ENCODE assay signal across 7 mouse cellular contexts in the genomic region with DNA sequence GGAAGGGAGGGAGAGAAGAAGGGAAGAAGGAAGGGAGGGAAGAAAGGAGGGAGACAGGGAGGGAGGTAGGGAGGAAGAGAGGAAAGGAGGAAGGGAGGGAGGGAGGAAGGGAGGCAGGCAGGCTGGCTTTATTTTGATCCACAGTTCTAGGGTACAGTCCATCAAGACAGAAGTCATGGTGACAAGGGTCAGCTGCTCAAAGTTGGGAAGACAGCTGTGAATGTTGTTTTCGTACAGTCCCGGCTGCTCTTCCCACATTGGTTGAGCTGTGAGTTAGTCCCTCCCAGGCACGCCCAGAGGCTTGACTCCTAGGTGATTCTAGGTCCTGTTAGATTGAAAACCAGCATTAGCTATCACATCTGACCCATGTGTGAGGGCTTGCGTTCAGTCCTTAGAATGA. TPM values are rescaled to one million over a fixed set of nuclear protein-coding genes. Genes with fewer than 3 reads are reported as not detected.
DNase-seq lines count a peak whose midpoint lies in the region; TF ChIP-seq lines count a peak whose summit lies in the region.
"Not testable (repeated sequence)": the region's sequence is repeated elsewhere in the genome, so short reads cannot be mapped to it uniquely, and the experiment has no call there.

No protein-coding gene starts in this region.

- not testable (repeated sequence) for TF ChIP-seq RAD21 in MEL (IDR thresholded peaks at IDR 0.05; ENCODE audit: low read depth, low read length)

- intact Hi-C loops in heart, postnatal 25 days (cut with DNase I) = not testable (repeated sequence)

- peaks cover 31% of the 10 kb centered on the region for H3K79me2 ChIP-seq in MEL (ENCODE audit: control insufficient read depth, insufficient read depth, low read length, poor library complexity)

- not testable (repeated sequence) for H3K27me3 ChIP-seq in MEL (ENCODE audit: control insufficient read depth in 1 of 2, insufficient read depth in 2 of 2, low read length in 2 of 2); kidney, adult 2 months (replicated peaks; ENCODE audit: control insufficient read depth, insufficient read depth, low read length)

- not testable (repeated sequence) for TF ChIP-seq CTCF in MEL (IDR thresholded peaks at IDR 0.05 in 2 of 3, conservative IDR thresholded peaks at IDR 0.05 in 1 of 3; ENCODE audit: control insufficient read depth in 1 of 3, insufficient read depth in 1 of 3, low read depth in 2 of 3, low read length in 3 of 3, poor library complexity in 1 of 3, severe bottlenecking in 1 of 3); kidney, adult 2 months (conservative IDR thresholded peaks at IDR 0.05; ENCODE audit: insufficient read depth, insufficient read length, low read depth, low read length)

- TF ChIP-seq POLR2A in MEL (IDR thresholded peaks at IDR 0.05; ENCODE audit: control insufficient read depth in 1 of 2, insufficient read depth in 1 of 2, low read depth in 1 of 2, low read length in 2 of 2, poor library complexity in 1 of 2); kidney, adult 2 months (IDR thresholded peaks at IDR 0.05; ENCODE audit: low read depth, low read length): not testable (repeated sequence)

- H3K36me3 ChIP-seq in MEL (ENCODE audit: control insufficient read depth in 1 of 2, insufficient read depth in 2 of 2, low read length in 2 of 2) = peaks cover 0 to 19% of the 10 kb centered on the region in 2 experiments; a peak in 3 of 4 replicates
- H3K36me3 ChIP-seq in kidney, adult 2 months (ENCODE audit: control insufficient read depth, insufficient read depth, low read length) = not testable (repeated sequence)

- WGBS in kidney, adult 2 months = 89% methylated on average over 4 of the region's 4 CpGs

- not testable (repeated sequence) for H3K27ac ChIP-seq in MEL (ENCODE audit: control insufficient read depth, low read depth, low read length); kidney, adult 2 months (ENCODE audit: insufficient read depth, low read depth, low read length)
- peak overlapping the region; percentile 87 for H3K27ac ChIP-seq in brown adipose tissue, adult 24 weeks (replicated peaks; ENCODE audit: low read depth, low read length)

- DNase-seq in MEL (ENCODE audit: low read depth, low spot score) (peak; percentile 42), adipocyte (ENCODE audit: low spot score) (peak; percentile 85)
- peak; percentile 94 for DNase-seq in heart, adult 11 months
- peak; percentile 9 for DNase-seq in heart, postnatal 25 days (ENCODE audit: low spot score)
- DNase-seq in kidney, adult 2 months = peak; percentile 17
- peak; percentile 16 for DNase-seq in lung, postnatal 36 days

- H3K9ac ChIP-seq in MEL (ENCODE audit: control insufficient read depth, low read depth, low read length, poor library complexity, severe bottlenecking) = peak overlapping the region; percentile 41; the same call in 1 of the 2 replicates

- not testable (repeated sequence) for TF ChIP-seq EP300 in MEL (IDR thresholded peaks at IDR 0.05; ENCODE audit: low read depth in 1 of 2, low read length in 2 of 2)

- H3K4me1 ChIP-seq in MEL (ENCODE audit: control insufficient read depth in 1 of 2, insufficient read depth in 2 of 2, low read length in 2 of 2) = peaks cover 7 to 14% of the 10 kb centered on the region in 2 experiments; a peak in 3 of 4 replicates
- H3K4me1 ChIP-seq in brown adipose tissue, adult 24 weeks (ENCODE audit: control insufficient read depth, insufficient read depth, insufficient read length, low read length) = peaks cover 15% of the 10 kb centered on the region
- peaks cover 12% of the 10 kb centered on the region for H3K4me1 ChIP-seq in kidney, adult 2 months (ENCODE audit: control insufficient read depth, insufficient read depth, low read length)

- peak overlapping the region; percentile 52 to 65 for H3K4me3 ChIP-seq in MEL (ENCODE audit: control insufficient read depth in 1 of 2, insufficient read depth in 1 of 2, low read depth in 2 of 2, low read length in 2 of 2)
- H3K4me3 ChIP-seq in brown adipose tissue, adult 24 weeks (ENCODE audit: insufficient read depth, low read depth, low read length) = 0 out of 2 replicates have a peak overlapping the region, but pooled peaks have one; percentile 30
- not testable (repeated sequence) for H3K4me3 ChIP-seq in kidney, adult 2 months (ENCODE audit: insufficient read depth, low read depth, low read length)

- H3K9me3 ChIP-seq in MEL (replicated peaks; ENCODE audit: insufficient read depth, low read length) = not testable (repeated sequence)

RNA-seq across cellular contexts. Expression of a gene that starts 25.8 kb away (rescaled TPM):
- 8.6 and 9.5 TPM in 2 replicates for total RNA-seq in MEL (2012; rRNA removed)
- 10 to 100 TPM in 1 of 2 experiments, not detected in 1; 17.0 TPM for polyA plus RNA-seq in MEL (2012; ENCODE audit: insufficient read depth in 1 of 2, insufficient read length in 2 of 2, low read depth in 1 of 2, low replicate concordance in 2 of 2, missing spikeins in 1 of 2)
- 10.2 and 13.6 TPM in 2 replicates for polyA plus RNA-seq in brown adipose tissue, adult 24 weeks (2012; ENCODE audit: insufficient read depth, insufficient read length, missing spikeins)
- total RNA-seq in heart, postnatal 25 days (2021) = 10 to 100 TPM; 25.9 to 27.2 TPM
- polyA plus RNA-seq in kidney, adult 2 months (2012; rRNA removed) = 20.6 and 21.0 TPM in 2 replicates

Comparison
In these comparisons a context has a peak if more than half of its experiments do, and no peak if none do; other contexts are left out.
1. DNase-seq: peak in every context shown above with its lines; median percentile 94 in heart, adult 11 months; 85 in adipocyte; 42 in MEL; 17 in kidney, adult 2 months; 16 in lung, postnatal 36 days; 9 in heart, postnatal 25 days.